Mouse (Mus musculus) heart, adult 2 months (tissue): ENCODE data around the gene Helb.

Experiments
- CTCF ChIP-seq: fragments of 200-600 bp; IDR thresholded peaks from 2 replicates; pipeline ENCODE4 v1.8.1; 2022; ENCODE audit warnings: antibody characterized with exemption, mild to moderate bottlenecking, moderate library complexity
- POLR2A ChIP-seq: fragments of 200-500 bp; IDR thresholded peaks from 2 replicates; pipeline ENCODE4 v1.6.1; 2011; ENCODE audit warnings: mild to moderate bottlenecking, low read depth, low read length, control low read depth; ENCODE audit not compliant: insufficient read depth

DNA sequence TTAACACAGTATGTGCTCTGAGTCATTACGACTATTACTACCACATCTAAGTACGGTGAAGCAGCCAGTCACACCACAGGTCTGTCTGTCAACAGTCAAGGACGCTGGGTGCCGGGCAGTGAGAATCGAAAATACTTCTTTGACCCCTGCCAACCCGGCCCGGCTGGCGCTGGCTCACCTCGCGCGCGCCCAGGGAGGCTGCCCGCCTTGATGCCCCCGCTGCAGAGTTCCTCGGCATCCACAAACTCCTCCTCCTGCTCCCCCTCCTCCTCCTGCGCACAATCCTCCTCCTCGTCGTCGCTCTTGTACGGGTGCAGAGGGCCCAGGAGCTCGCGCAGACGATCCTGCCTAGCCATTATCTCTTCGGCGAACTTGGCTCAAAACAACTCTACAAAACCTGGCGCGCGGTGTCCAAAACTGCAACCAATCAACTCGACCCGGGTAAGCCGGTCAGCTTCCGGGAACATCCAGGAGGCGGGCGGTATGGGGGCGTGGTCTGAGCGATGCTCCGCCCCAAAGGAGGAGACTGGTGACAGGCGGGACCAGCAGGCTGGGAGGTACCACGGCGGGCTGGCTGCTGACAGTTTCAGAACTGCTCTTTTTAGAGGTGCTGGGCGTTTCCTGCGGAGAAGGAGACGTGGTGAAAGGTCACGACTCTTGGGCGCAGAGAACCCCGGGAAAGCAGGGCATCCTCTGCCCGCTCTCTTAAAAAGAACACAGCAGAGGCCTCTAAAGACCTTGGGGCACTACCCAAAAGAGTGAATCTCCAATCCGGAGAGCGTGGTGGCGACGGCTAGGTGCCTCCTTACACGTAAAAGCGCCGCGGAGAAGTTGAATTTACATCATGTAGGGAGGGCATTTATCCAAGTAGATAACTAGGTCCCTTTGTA is at the start of gene Helb:
- no peak for TF ChIP-seq CTCF
- peak; percentile 87 for TF ChIP-seq POLR2A
